Mouse (Mus musculus) myocyte (in vitro differentiated cells): ENCODE measurements around the gene Ciao2b.

Experiments
- E2F4 ChIP-seq: IDR thresholded peaks from one replicate; pipeline ENCODE4 v1.6.1; 2011; ENCODE audit warnings: mild to moderate bottlenecking, control low read depth, moderate library complexity; ENCODE audit not compliant: insufficient read depth
- MAX ChIP-seq: IDR thresholded peaks from one replicate; pipeline ENCODE4 v1.6.1; 2011; ENCODE audit warnings: low read depth, mild to moderate bottlenecking, control low read depth
- MYOD1 ChIP-seq, 3 experiments: IDR thresholded peaks; one replicate each; pipeline ENCODE4 v1.6.1; 2011; ENCODE audit warnings: control low read depth in 2 of 3, low read depth in 2 of 3, mild to moderate bottlenecking in 2 of 3, moderate library complexity in 1 of 3; ENCODE audit not compliant: insufficient read length in 2 of 3, control insufficient read depth in 1 of 3
- MYOG ChIP-seq, 3 experiments: IDR thresholded peaks; one replicate each; pipeline ENCODE4 v1.6.1; 2011; ENCODE audit warnings: control low read depth in 2 of 3, low read depth in 2 of 3, mild to moderate bottlenecking in 2 of 3; ENCODE audit not compliant: insufficient read length in 2 of 3, control insufficient read depth in 1 of 3, insufficient read depth in 1 of 3
- POLR2A ChIP-seq: IDR thresholded peaks from one replicate; pipeline ENCODE4 v1.6.1; 2011; ENCODE audit warnings: low read depth, mild to moderate bottlenecking, control low read depth, moderate library complexity; ENCODE audit not compliant: insufficient read length
- POLR2AphosphoS2 ChIP-seq: IDR thresholded peaks from one replicate; pipeline ENCODE4 v1.6.1; 2011; ENCODE audit warnings: low read depth, control low read depth; ENCODE audit not compliant: insufficient read length
- SRF ChIP-seq: IDR thresholded peaks from one replicate; pipeline ENCODE4 v1.6.1; 2011; ENCODE audit warnings: low read depth; ENCODE audit not compliant: control insufficient read depth, insufficient read length
- USF1 ChIP-seq: IDR thresholded peaks from one replicate; pipeline ENCODE4 v1.6.1; 2011; ENCODE audit warnings: low read depth, mild to moderate bottlenecking, control low read depth, moderate library complexity

- TF ChIP-seq POLR2A (no peak), MYOG (IDR thresholded peaks at IDR 0.05; ENCODE audit: control insufficient read depth in 1 of 3, insufficient read depth in 1 of 3, insufficient read length in 2 of 3, low read depth in 2 of 3) (peak in 1 of 3 experiments; percentile 18), MYOD1 (IDR thresholded peaks at IDR 0.05; ENCODE audit: control insufficient read depth in 1 of 3, insufficient read length in 2 of 3, low read depth in 2 of 3) (no peak), E2F4 (no peak), POLR2AphosphoS2 (no peak), USF1 (no peak), MAX (no peak), SRF (no peak)
Observed at GRCm38 (mm10) chr8:104630574-104630973, 11.2 kb downstream of the Ciao2b start.
